Mouse (Mus musculus) liver, embryonic 16.5 days (tissue): Measurements from ENCODE around the gene Sit1. TPM values are rescaled to one million over a fixed set of nuclear protein-coding genes. Genes with fewer than 3 reads are reported as not detected.
"Not testable (repeated sequence)": the region's sequence is repeated elsewhere in the genome, so short reads cannot be mapped to it uniquely, and the experiment has no call there.

Experiments used
- ATAC-seq: fragments of 200-750 bp; cut with Nextera tagmentation; 2 replicates; pipeline ENCODE4 v1.8.0; 2017; ENCODE audit warnings: low read depth, mild to moderate bottlenecking, moderate number of reproducible peaks, moderate library complexity
- H3K27ac ChIP-seq: fragments of 300-500 bp; sonication (generic); 2 replicates; pipeline ENCODE4 v1.5.1; 2014; ENCODE audit warnings: mild to moderate bottlenecking, low read length
- H3K27me3 ChIP-seq: fragments of 300-500 bp; sonication (generic); 2 replicates; pipeline ENCODE4 v1.6.1; 2014; ENCODE audit warnings: low read depth, low read length, mixed read lengths; ENCODE audit not compliant: control insufficient read depth, insufficient read depth
- H3K36me3 ChIP-seq: fragments of 300-500 bp; sonication (generic); 2 replicates; pipeline ENCODE4 v1.6.1; 2014; ENCODE audit warnings: mild to moderate bottlenecking; ENCODE audit not compliant: control insufficient read depth, insufficient read depth
- H3K4me1 ChIP-seq: fragments of 300-500 bp; sonication (generic); 2 replicates; pipeline ENCODE4 v1.6.1; 2014; ENCODE audit warnings: low read depth, low read length, mixed read lengths; ENCODE audit not compliant: control insufficient read depth
- H3K4me2 ChIP-seq: fragments of 300-500 bp; sonication (generic); 2 replicates; pipeline ENCODE4 v1.6.1; 2014; ENCODE audit warnings: low read depth, low read length, mixed read lengths
- H3K4me3 ChIP-seq: fragments of 300-500 bp; sonication (generic); 2 replicates; pipeline ENCODE4 v1.5.1; 2014; ENCODE audit warnings: low read depth, mild to moderate bottlenecking, low read length
- H3K9ac ChIP-seq: fragments of 300-500 bp; sonication (generic); 2 replicates; pipeline ENCODE4 v1.6.1; 2014; ENCODE audit warnings: low read depth, low read length
- H3K9me3 ChIP-seq: fragments of 300-500 bp; sonication (generic); replicated peaks from 2 replicates; pipeline ENCODE4 v1.6.1; 2016; ENCODE audit warnings: low read length; ENCODE audit not compliant: control insufficient read depth
- WGBS: fragments of 180-500 bp; shearing (Covaris S2); extraction: QIAGEN DNeasy Blood & Tissue Kit; methylation state at CpG from one replicate; pipeline ENCODE4 v1.1.7; 2014; ENCODE audit not compliant: insufficient replicate concordance; 5-methylcytosine and 5-hydroxymethylcytosine counted together
- polyA plus RNA-seq: library from polyadenylated mRNA; unstranded; fragments of >200 nt; fragmentation: Nextera tagmentation; extraction: Ambion mirVana; gene quantifications from 2 replicates; pipeline ENCODE4 v1.2.1, GENCODE M21; 2015

Gene Sit1
- polyA plus RNA-seq, 1 experiment from 2014 or later = 0.27 TPM

DNA sequence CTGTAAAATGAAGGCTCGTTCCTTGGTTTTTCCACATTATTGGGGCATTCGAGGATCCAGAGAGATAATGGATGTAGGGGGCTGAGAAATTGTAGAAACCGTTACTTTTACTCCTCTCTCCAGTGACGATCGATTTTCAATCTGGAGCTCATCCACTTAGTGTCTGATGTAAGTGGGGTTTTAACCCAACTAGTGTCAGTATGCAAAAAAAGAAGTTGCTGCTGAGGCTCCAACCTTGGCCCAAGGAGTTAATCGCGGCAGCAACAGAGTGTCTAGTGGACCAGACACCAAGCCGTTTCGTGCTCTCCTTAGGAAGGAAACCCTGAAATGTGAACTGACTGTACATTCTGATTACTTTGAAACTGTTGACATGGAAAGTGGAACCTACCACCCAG lies 10.3 kb upstream of the Sit1 start:
- Histone ChIP-seq H3K4me1 (peaks cover 47% of the 10 kb centered on the region), H3K27ac (peak overlapping the region; percentile 85), H3K9ac (peak overlapping the region; percentile 89), H3K4me2 (peak overlapping the region; percentile 93), H3K27me3 (no peaks in the 10 kb centered on the region), H3K9me3 (no peaks in the 10 kb centered on the region), H3K36me3 (peaks cover 24% of the 10 kb centered on the region), H3K4me3 (peak overlapping the region; percentile 89)
- no peak for ATAC-seq
- WGBS = 2% methylated on average over 9 of the region's 9 CpGs

GRCm38 (mm10) chr4:43493186-43493845 lies 9.8 kb upstream of the Sit1 start:
- ATAC-seq = peak; percentile 78

DNA sequence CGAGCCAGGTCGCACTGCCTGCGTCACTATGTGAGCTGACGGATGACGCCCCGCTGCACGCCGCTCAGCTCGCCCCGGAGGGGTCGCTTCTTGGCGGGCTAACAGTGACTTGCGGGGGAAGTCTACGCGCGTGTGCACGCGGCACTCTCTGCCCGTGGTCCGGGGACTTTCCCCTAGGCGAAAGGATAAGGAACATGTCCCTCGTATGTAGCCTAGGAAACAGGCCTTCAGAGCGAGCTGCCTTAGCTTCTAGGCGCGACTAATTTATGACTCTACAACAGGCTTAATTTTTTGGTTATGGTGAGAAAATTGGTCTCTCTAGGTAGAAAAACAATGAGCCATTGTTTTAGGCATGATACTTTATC lies 9.3 kb upstream of the Sit1 start, which contains the start of gene Ccdc107:
Ccdc107 (plus strand) TSS at position 80 of the 365 bp plus-strand sequence.
- H3K4me3 ChIP-seq = peak within 1 kb of the TSS; percentile 89
- H3K27me3 ChIP-seq = no peaks in the 10 kb centered on the region
- peaks cover 24% of the 10 kb centered on the region for H3K36me3 ChIP-seq
- H3K27ac ChIP-seq = peak within 1 kb of the TSS; percentile 85
- no peaks in the 10 kb centered on the region for H3K9me3 ChIP-seq
- 0% methylated on average over 25 of the region's 25 CpGs for WGBS
- H3K9ac ChIP-seq = peak within 1 kb of the TSS; percentile 89
- peak; percentile 98 for ATAC-seq
- peaks cover 36% of the 10 kb centered on the region for H3K4me1 ChIP-seq
- peak within 1 kb of the TSS; percentile 93 for H3K4me2 ChIP-seq

More at GRCm38 (mm10) chr4:43493186-43493845, 9.8 kb upstream of the Sit1 start:
- peak overlapping the region; percentile 89 for H3K9ac ChIP-seq
- H3K27me3 ChIP-seq = no peaks in the 10 kb centered on the region
- peak overlapping the region; percentile 93 for H3K4me2 ChIP-seq
- H3K36me3 ChIP-seq = peaks cover 24% of the 10 kb centered on the region
- H3K27ac ChIP-seq = peak overlapping the region; percentile 85
- peaks cover 41% of the 10 kb centered on the region for H3K4me1 ChIP-seq
- no peaks in the 10 kb centered on the region for H3K9me3 ChIP-seq
- H3K4me3 ChIP-seq = peak overlapping the region; percentile 89
- under 1% methylated on average over 47 of the region's 47 CpGs for WGBS

GRCm38 (mm10) chr4:43492101-43492820 lies 8.7 kb upstream of the Sit1 start:
- peak overlapping the region; percentile 85; the same call in 1 of the 2 replicates for H3K27ac ChIP-seq
- ATAC-seq = no peak
- peak overlapping the region; percentile 89 for H3K4me3 ChIP-seq
- H3K9ac ChIP-seq = peak overlapping the region; percentile 47
- H3K36me3 ChIP-seq = peaks cover 18% of the 10 kb centered on the region
- H3K9me3 ChIP-seq = no peaks in the 10 kb centered on the region
- peak overlapping the region; percentile 93 for H3K4me2 ChIP-seq
- peaks cover 31% of the 10 kb centered on the region for H3K4me1 ChIP-seq
- WGBS = 38% methylated on average over 12 of the region's 12 CpGs
- H3K27me3 ChIP-seq = no peaks in the 10 kb centered on the region

GRCm38 (mm10) chr4:43490801-43491200 lies 7.3 kb upstream of the Sit1 start:
- Histone ChIP-seq H3K4me3 (no peak overlapping the region), H3K27ac (0 out of 2 replicates have a peak overlapping the region, but pooled peaks have one; percentile 19), H3K27me3 (no peaks in the 10 kb centered on the region), H3K9ac (no peak overlapping the region), H3K4me2 (peak overlapping the region; percentile 21; the same call in 1 of the 2 replicates), H3K9me3 (no peaks in the 10 kb centered on the region), H3K4me1 (peaks cover 26% of the 10 kb centered on the region), H3K36me3 (peaks cover 3% of the 10 kb centered on the region)
- ATAC-seq = no peak
- WGBS = 55% methylated on average over 5 of the region's 5 CpGs

GRCm38 (mm10) chr4:43489611-43490010 lies 6.1 kb upstream of the Sit1 start:
- no peaks in the 10 kb centered on the region for H3K9me3 ChIP-seq
- H3K4me3 ChIP-seq = no peak overlapping the region
- no peaks in the 10 kb centered on the region for H3K27me3 ChIP-seq
- no peak for ATAC-seq
- 75% methylated on average over 3 of the region's 3 CpGs for WGBS
- H3K27ac ChIP-seq = no peak overlapping the region
- no peaks in the 10 kb centered on the region for H3K36me3 ChIP-seq
- H3K4me2 ChIP-seq = no peak overlapping the region
- no peak overlapping the region for H3K9ac ChIP-seq
- H3K4me1 ChIP-seq = peaks cover 20% of the 10 kb centered on the region

DNA sequence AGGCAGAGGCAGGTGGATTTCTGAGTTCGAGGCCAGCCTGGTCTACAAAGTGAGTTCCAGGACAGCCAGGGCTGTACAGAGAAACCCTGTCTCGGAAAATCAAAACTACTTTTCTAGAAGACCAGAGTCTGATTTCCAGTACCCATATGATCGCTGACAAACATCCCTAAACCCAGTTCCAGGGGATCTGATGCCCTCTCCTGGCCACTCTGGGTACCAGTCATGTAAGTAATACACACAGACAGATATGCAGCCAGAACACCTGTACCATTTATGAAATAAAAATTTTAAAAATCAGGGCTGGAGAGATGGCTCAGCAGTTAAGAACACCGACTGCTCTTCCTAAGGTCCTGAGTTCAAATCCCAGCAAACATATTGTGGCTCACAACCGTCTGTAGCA lies 2.1 kb upstream of the Sit1 start:
- 74% methylated on average over 5 of the region's 5 CpGs for WGBS

DNA sequence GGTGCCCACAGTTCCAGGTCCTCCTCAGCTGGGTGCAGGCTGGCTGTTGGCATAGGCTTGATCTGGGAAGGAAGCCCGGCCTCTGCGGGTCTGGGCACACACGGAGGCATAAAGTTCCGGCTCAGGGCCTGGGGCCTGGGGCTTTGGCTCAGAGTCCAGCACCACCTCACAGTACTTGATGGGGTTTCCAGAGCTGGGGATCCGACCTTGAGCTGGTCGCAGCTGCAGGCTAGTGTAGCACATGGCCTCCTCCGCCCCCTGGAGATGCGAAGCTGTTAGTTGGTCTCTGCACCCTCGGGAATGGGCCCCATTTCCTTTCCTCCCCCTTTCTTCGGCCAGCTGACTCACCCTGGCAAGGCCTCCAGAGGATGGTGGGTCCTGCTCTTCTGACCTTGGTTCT lies 943 bp downstream of the Sit1 start:
- Histone ChIP-seq H3K27me3 (no peaks in the 10 kb centered on the region), H3K36me3 (no peaks in the 10 kb centered on the region), H3K4me1 (peaks cover 4% of the 10 kb centered on the region; the same call in 1 of the 2 replicates), H3K9ac (no peak overlapping the region), H3K27ac (no peak overlapping the region), H3K9me3 (no peaks in the 10 kb centered on the region), H3K4me3 (no peak overlapping the region), H3K4me2 (no peak overlapping the region)
- ATAC-seq = no peak
- 51% methylated on average over 10 of the region's 10 CpGs for WGBS

More for the DNA sequence above, 2.1 kb upstream of the Sit1 start:
- not testable (repeated sequence) for H3K4me3 ChIP-seq, H3K27ac ChIP-seq, H3K27me3 ChIP-seq, ATAC-seq, H3K9me3 ChIP-seq, H3K36me3 ChIP-seq, H3K4me2 ChIP-seq, H3K9ac ChIP-seq, H3K4me1 ChIP-seq

- Histone ChIP-seq H3K9ac (no peak overlapping the region), H3K36me3 (no peaks in the 10 kb centered on the region), H3K9me3 (no peaks in the 10 kb centered on the region), H3K4me3 (no peak overlapping the region), H3K4me1 (peaks cover 4% of the 10 kb centered on the region; the same call in 1 of the 2 replicates), H3K27me3 (no peaks in the 10 kb centered on the region), H3K4me2 (no peak overlapping the region), H3K27ac (no peak overlapping the region)
- ATAC-seq = no peak
- WGBS = 31% methylated on average over 7 of the region's 7 CpGs
These were observed 1.6 kb downstream of the Sit1 start for GRCm38 (mm10) chr4:43481894-43482456.
